Mouse (Mus musculus) midbrain, embryonic 11.5 days (tissue): Measurements from ENCODE around the gene Ropn1l. TPM values are rescaled to one million over a fixed set of nuclear protein-coding genes. Genes with fewer than 3 reads are reported as not detected.

Experiments
- ATAC-seq: fragments of 200-750 bp; cut with Nextera tagmentation; 2 replicates; pipeline ENCODE4 v1.8.0; 2017; ENCODE audit warnings: moderate TSS enrichment, moderate library complexity; ENCODE audit not compliant: low FRiP score
- DNase-seq: peaks from one replicate; pipeline ENCODE4 v3.0.0; 2015; ENCODE audit warnings: low spot score; ENCODE audit errors: missing footprints
- H3K27ac ChIP-seq: fragments of 300-500 bp; sonication (generic); 2 replicates; pipeline ENCODE4 v1.5.1; 2014; ENCODE audit warnings: low read depth, low read length
- H3K27me3 ChIP-seq: fragments of 300-500 bp; sonication (generic); 2 replicates; pipeline ENCODE4 v1.6.1; 2014; ENCODE audit warnings: mild to moderate bottlenecking, low read length, moderate library complexity, mixed read lengths; ENCODE audit not compliant: control insufficient read depth, insufficient read depth
- H3K36me3 ChIP-seq: fragments of 300-500 bp; sonication (generic); 2 replicates; pipeline ENCODE4 v1.6.1; 2014; ENCODE audit warnings: mild to moderate bottlenecking, low read length, moderate library complexity, mixed read lengths; ENCODE audit not compliant: control insufficient read depth, insufficient read depth
- H3K4me1 ChIP-seq: fragments of 300-500 bp; sonication (generic); 2 replicates; pipeline ENCODE4 v1.6.1; 2014; ENCODE audit warnings: low read length; ENCODE audit not compliant: control insufficient read depth, insufficient read depth
- H3K4me2 ChIP-seq: fragments of 300-500 bp; sonication (generic); 2 replicates; pipeline ENCODE4 v1.6.1; 2014; ENCODE audit warnings: mild to moderate bottlenecking, moderate library complexity
- H3K4me3 ChIP-seq: fragments of 300-500 bp; sonication (generic); 2 replicates; pipeline ENCODE4 v1.5.1; 2014; ENCODE audit warnings: low read depth, low read length
- H3K9ac ChIP-seq: fragments of 300-500 bp; sonication (generic); 2 replicates; pipeline ENCODE4 v1.6.1; 2014; ENCODE audit warnings: low read length
- H3K9me3 ChIP-seq: fragments of 300-500 bp; sonication (generic); 2 replicates; pipeline ENCODE4 v1.6.1; 2016; ENCODE audit warnings: low read length; ENCODE audit not compliant: control insufficient read depth
- WGBS: fragments of 180-500 bp; shearing (Covaris S2); extraction: QIAGEN DNeasy Blood & Tissue Kit; methylation state at CpG from one replicate; pipeline ENCODE4 v1.1.7; 2014; 5-methylcytosine and 5-hydroxymethylcytosine counted together
- polyA plus RNA-seq: library from polyadenylated mRNA; unstranded; fragments of >200 nt; fragmentation: Nextera tagmentation; extraction: Ambion mirVana; gene quantifications from 2 replicates; pipeline ENCODE4 v1.2.1, GENCODE M21; 2014

Ropn1l gene
- polyA plus RNA-seq, 1 experiment from 2014 or later, result 4.0 TPM

- Histone ChIP-seq H3K4me1 (no peaks in the 10 kb centered on the region), H3K27me3 (no peaks in the 10 kb centered on the region), H3K4me2 (no peak overlapping the region), H3K36me3 (no peaks in the 10 kb centered on the region), H3K27ac (no peak overlapping the region), H3K4me3 (no peak overlapping the region), H3K9ac (no peak overlapping the region), H3K9me3 (no peaks in the 10 kb centered on the region)
- 88% methylated on average over 7 of the region's 7 CpGs for WGBS
- ATAC-seq, result no peak
- no peak for DNase-seq
These were observed 60.8 kb downstream of the Ropn1l start for GRCm38 (mm10) chr15:31392705-31393104.

GRCm38 (mm10) chr15:31392135-31392534, 61.4 kb downstream of the Ropn1l start:
- no peak overlapping the region for H3K9ac ChIP-seq
- ATAC-seq (no peak), DNase-seq (no peak)
- H3K4me3 ChIP-seq, result no peak overlapping the region
- H3K4me2 ChIP-seq, result no peak overlapping the region
- no peaks in the 10 kb centered on the region for H3K4me1 ChIP-seq
- 86% methylated on average over 4 of the region's 4 CpGs for WGBS
- H3K9me3 ChIP-seq, result no peaks in the 10 kb centered on the region; the same call in 1 of the 2 replicates
- H3K27ac ChIP-seq, result no peak overlapping the region
- H3K36me3 ChIP-seq, result no peaks in the 10 kb centered on the region
- no peaks in the 10 kb centered on the region for H3K27me3 ChIP-seq

Other genes starting within 250 kb of the Ropn1l start
- 36.0 and 40.3 TPM in 2 replicates for gene Dap, start 229.4 kb downstream of the Ropn1l start, polyA plus RNA-seq
- 0.57 and 0.61 TPM in 2 replicates for gene Ankrd33b, start 86.0 kb downstream of the Ropn1l start, polyA plus RNA-seq
- gene March6, start 77.3 kb upstream of the Ropn1l start, polyA plus RNA-seq, result 53.9 and 55.9 TPM in 2 replicates
- gene Cmbl, start 111.7 kb upstream of the Ropn1l start, polyA plus RNA-seq, result 1.5 and 1.6 TPM in 2 replicates
- gene Cct5, start 148.1 kb upstream of the Ropn1l start, polyA plus RNA-seq, result 728 and 743 TPM in 2 replicates
- 14.0 and 14.6 TPM in 2 replicates for gene Fam173b, start 148.1 kb upstream of the Ropn1l start, polyA plus RNA-seq